Mouse (Mus musculus): Measurements from ENCODE around the gene Cryzl1.
"Not testable (repeated sequence)": the region's sequence is repeated elsewhere in the genome, so short reads cannot be mapped to it uniquely, and the experiment has no call there.

The Cryzl1 gene

GRCm38 (mm10) chr16:91688023-91688618 is 40.7 kb downstream of the Cryzl1 start:
- DNase-seq, result no peak

GRCm38 (mm10) chr16:91686369-91686768 is 42.4 kb downstream of the Cryzl1 start:
- no peak for DNase-seq

GRCm38 (mm10) chr16:91685526-91685925 is 43.2 kb downstream of the Cryzl1 start:
- no peak for DNase-seq

- DNase-seq, result no peak
Observed at GRCm38 (mm10) chr16:91680656-91681055, 48.1 kb downstream of the Cryzl1 start.

GRCm38 (mm10) chr16:91678147-91678911 is 50.4 kb downstream of the Cryzl1 start:
- no peak for DNase-seq

GRCm38 (mm10) chr16:91674500-91674899 is 54.3 kb downstream of the Cryzl1 start:
- DNase-seq, result no peak

GRCm38 (mm10) chr16:91663795-91664194 is 65.0 kb downstream of the Cryzl1 start:
- DNase-seq, result no peak

GRCm38 (mm10) chr16:91662336-91662735 is 66.4 kb downstream of the Cryzl1 start:
- no peak for DNase-seq

GRCm38 (mm10) chr16:91661397-91661796 is 67.4 kb downstream of the Cryzl1 start:
- DNase-seq, result no peak

GRCm38 (mm10) chr16:91659798-91660197 is 69.0 kb downstream of the Cryzl1 start:
- no peak for DNase-seq

- no peak for DNase-seq
Observed at GRCm38 (mm10) chr16:91658471-91658870, 70.3 kb downstream of the Cryzl1 start.

- no peak for DNase-seq
Observed at GRCm38 (mm10) chr16:91657285-91657684, 71.5 kb downstream of the Cryzl1 start.

- DNase-seq, result no peak
Observed at GRCm38 (mm10) chr16:91655285-91655684, 73.5 kb downstream of the Cryzl1 start.

GRCm38 (mm10) chr16:91652191-91652590 is 76.6 kb downstream of the Cryzl1 start:
- DNase-seq, result no peak

- no peak for DNase-seq
Observed at GRCm38 (mm10) chr16:91649781-91650180, 79.0 kb downstream of the Cryzl1 start.

- no peak for DNase-seq
Observed at GRCm38 (mm10) chr16:91649246-91649645, 79.5 kb downstream of the Cryzl1 start.

GRCm38 (mm10) chr16:91648220-91648550 is 80.6 kb downstream of the Cryzl1 start:
- peak; percentile 87 to 89 for DNase-seq

GRCm38 (mm10) chr16:91647461-91648219 is 81.1 kb downstream of the Cryzl1 start, which contains the start of gene Son:
Gene Son (plus strand): TSS chr16:91647506.
- peak; percentile 96 to 99 for DNase-seq

- peak; percentile 95 to 97 for DNase-seq
Observed at GRCm38 (mm10) chr16:91646681-91647419, 81.9 kb downstream of the Cryzl1 start, which contains the start of gene Gart. Gene Gart (minus strand): TSS chr16:91646952.

GRCm38 (mm10) chr16:91645995-91646602 is 82.7 kb downstream of the Cryzl1 start:
- DNase-seq, result no peak

GRCm38 (mm10) chr16:91645420-91645819 is 83.4 kb downstream of the Cryzl1 start:
- DNase-seq, result not testable (repeated sequence)

GRCm38 (mm10) chr16:91644901-91645300 is 83.9 kb downstream of the Cryzl1 start:
- DNase-seq, result no peak

Measured in lung, postnatal 4 days (tissue).